Mouse (Mus musculus): ENCODE results near the gene Ankrd9. TPM values are rescaled to one million over a fixed set of nuclear protein-coding genes. Genes with fewer than 3 reads are reported as not detected.
A peak's percentile ranks its signal among the peaks of the same experiment; 100 is the strongest.

The Ankrd9 gene
- total and polyA plus RNA-seq, 3 experiments: 13.8 to 26.0 TPM; not detected in 1

- TF ChIP-seq POLR2AphosphoS2 (IDR thresholded peaks at IDR 0.05; ENCODE audit: low read length) (no peak), E2F4 (IDR thresholded peaks at IDR 0.05; ENCODE audit: borderline replicate concordance, low read depth, low read length) (no peak)
These were observed 13.3 kb downstream of the Ankrd9 start (continued) for GRCm38 (mm10) chr12:110965500-110965899.

- H3K27ac ChIP-seq (ENCODE audit: control insufficient read depth, low read depth, low read length): no peak overlapping the region
- H3K36me3 ChIP-seq (ENCODE audit: control insufficient read depth in 1 of 2, insufficient read depth in 2 of 2, low read length in 2 of 2): peaks cover 0 to 22% of the 10 kb centered on the region in 2 experiments; a peak in 2 of 4 replicates
- no peak overlapping the region for H3K9ac ChIP-seq (ENCODE audit: control insufficient read depth, low read depth, low read length, poor library complexity, severe bottlenecking)
- no peak overlapping the region for H3K4me3 ChIP-seq (ENCODE audit: control insufficient read depth in 1 of 2, insufficient read depth in 1 of 2, low read depth in 2 of 2, low read length in 2 of 2)
- H3K4me1 ChIP-seq (ENCODE audit: control insufficient read depth in 1 of 2, insufficient read depth in 2 of 2, low read length in 2 of 2): peaks cover 11 to 18% of the 10 kb centered on the region in 2 experiments
- peak; percentile 72 for DNase-seq (ENCODE audit: low read depth, low spot score)
- H3K9me3 ChIP-seq (replicated peaks; ENCODE audit: insufficient read depth, low read length): no peaks in the 10 kb centered on the region
- TF ChIP-seq BHLHE40 (IDR thresholded peaks at IDR 0.05; ENCODE audit: borderline replicate concordance, low read depth, low read length) (no peak), SIN3A (IDR thresholded peaks at IDR 0.05; ENCODE audit: low read length) (0 out of 2 replicates have a peak, but pooled peaks have one; percentile 22)
- no peaks in the 10 kb centered on the region for H3K27me3 ChIP-seq (ENCODE audit: control insufficient read depth in 1 of 2, insufficient read depth in 2 of 2, low read length in 2 of 2)
- H3K79me2 ChIP-seq (ENCODE audit: control insufficient read depth, insufficient read depth, low read length, poor library complexity): no peaks in the 10 kb centered on the region
These were observed 16.9 kb downstream of the Ankrd9 start for GRCm38 (mm10) chr12:110961973-110962372.

- H3K27me3 ChIP-seq (ENCODE audit: control insufficient read depth in 1 of 2, insufficient read depth in 2 of 2, low read length in 2 of 2): no peaks in the 10 kb centered on the region
- peaks cover 0 to 25% of the 10 kb centered on the region in 2 experiments; a peak in 2 of 4 replicates for H3K36me3 ChIP-seq (ENCODE audit: control insufficient read depth in 1 of 2, insufficient read depth in 2 of 2, low read length in 2 of 2)
- DNase-seq (ENCODE audit: low read depth, low spot score): no peak
- no peaks in the 10 kb centered on the region for H3K9me3 ChIP-seq (replicated peaks; ENCODE audit: insufficient read depth, low read length)
- no peak for TF ChIP-seq BHLHE40 (IDR thresholded peaks at IDR 0.05; ENCODE audit: borderline replicate concordance, low read depth, low read length)
- no peak for TF ChIP-seq KAT2A (conservative IDR thresholded peaks at IDR 0.05; ENCODE audit: low read depth, low read length)
- TF ChIP-seq ELF1 (IDR thresholded peaks at IDR 0.05; ENCODE audit: low read depth, low read length): peak; percentile 18; the same call in 1 of the 2 replicates
- peak in 1 of 2 experiments; percentile 42; a peak in 2 of 4 replicates for TF ChIP-seq EP300 (IDR thresholded peaks at IDR 0.05; ENCODE audit: low read depth in 1 of 2, low read length in 2 of 2)
- no peak for TF ChIP-seq TAL1 (IDR thresholded peaks at IDR 0.05; ENCODE audit: low read length)
- no peak overlapping the region for H3K4me3 ChIP-seq (ENCODE audit: control insufficient read depth in 1 of 2, insufficient read depth in 1 of 2, low read depth in 2 of 2, low read length in 2 of 2)
- H3K27ac ChIP-seq (ENCODE audit: control insufficient read depth, low read depth, low read length): peak overlapping the region; percentile 46
- H3K9ac ChIP-seq (ENCODE audit: control insufficient read depth, low read depth, low read length, poor library complexity, severe bottlenecking): no peak overlapping the region
- no peaks in the 10 kb centered on the region for H3K79me2 ChIP-seq (ENCODE audit: control insufficient read depth, insufficient read depth, low read length, poor library complexity)
- H3K4me1 ChIP-seq (ENCODE audit: control insufficient read depth in 1 of 2, insufficient read depth in 2 of 2, low read length in 2 of 2): peaks cover 15 to 25% of the 10 kb centered on the region in 2 experiments
These were observed 24.4 kb downstream of the Ankrd9 start for GRCm38 (mm10) chr12:110954351-110954991.

GRCm38 (mm10) chr12:110953900-110954299, 24.9 kb downstream of the Ankrd9 start:
- Histone ChIP-seq H3K27me3 (ENCODE audit: control insufficient read depth in 1 of 2, insufficient read depth in 2 of 2, low read length in 2 of 2) (no peaks in the 10 kb centered on the region), H3K9me3 (replicated peaks; ENCODE audit: insufficient read depth, low read length) (no peaks in the 10 kb centered on the region), H3K4me3 (ENCODE audit: control insufficient read depth in 1 of 2, insufficient read depth in 1 of 2, low read depth in 2 of 2, low read length in 2 of 2) (no peak overlapping the region), H3K9ac (ENCODE audit: control insufficient read depth, low read depth, low read length, poor library complexity, severe bottlenecking) (peak overlapping the region; percentile 26), H3K4me1 (ENCODE audit: control insufficient read depth in 1 of 2, insufficient read depth in 2 of 2, low read length in 2 of 2) (peaks cover 17 to 27% of the 10 kb centered on the region in 2 experiments), H3K36me3 (ENCODE audit: control insufficient read depth in 1 of 2, insufficient read depth in 2 of 2, low read length in 2 of 2) (peaks cover 0 to 28% of the 10 kb centered on the region in 2 experiments; a peak in 2 of 4 replicates), H3K79me2 (ENCODE audit: control insufficient read depth, insufficient read depth, low read length, poor library complexity) (no peaks in the 10 kb centered on the region), H3K27ac (ENCODE audit: control insufficient read depth, low read depth, low read length) (peak overlapping the region; percentile 91)
- peak; percentile 64 for DNase-seq (ENCODE audit: low read depth, low spot score)
- TF ChIP-seq TBP (IDR thresholded peaks at IDR 0.05; ENCODE audit: low read depth, low read length) (0 out of 2 replicates have a peak, but pooled peaks have one; percentile 42), E2F4 (IDR thresholded peaks at IDR 0.05; ENCODE audit: borderline replicate concordance, low read depth, low read length) (no peak), MXI1 (IDR thresholded peaks at IDR 0.05; ENCODE audit: low read depth, low read length) (no peak), CTCF (IDR thresholded peaks at IDR 0.05 in 2 of 3, conservative IDR thresholded peaks at IDR 0.05 in 1 of 3; ENCODE audit: control insufficient read depth in 1 of 3, insufficient read depth in 1 of 3, low read depth in 2 of 3, low read length in 3 of 3, poor library complexity in 1 of 3, severe bottlenecking in 1 of 3) (no peak), MAZ (IDR thresholded peaks at IDR 0.05; ENCODE audit: low read depth, low read length) (no peak), CHD2 (IDR thresholded peaks at IDR 0.05; ENCODE audit: low read length) (no peak), MYB (IDR thresholded peaks at IDR 0.05; ENCODE audit: low read depth, low read length) (peak; percentile 64), EP300 (IDR thresholded peaks at IDR 0.05; ENCODE audit: low read depth in 1 of 2, low read length in 2 of 2) (peak; percentile 70 to 89), POLR2AphosphoS2 (IDR thresholded peaks at IDR 0.05; ENCODE audit: low read length) (no peak), ZKSCAN1 (IDR thresholded peaks at IDR 0.05; ENCODE audit: low read depth, low read length) (peak; percentile 69; the same call in 1 of the 2 replicates), SIN3A (IDR thresholded peaks at IDR 0.05; ENCODE audit: low read length) (peak; percentile 62), ETS1 (IDR thresholded peaks at IDR 0.05; ENCODE audit: low read depth, low read length) (peak; percentile 71), MEF2A (IDR thresholded peaks at IDR 0.05; ENCODE audit: extremely low read depth, insufficient replicate concordance, low read depth, low read length, poor library complexity, severe bottlenecking) (no peak), KAT2A (conservative IDR thresholded peaks at IDR 0.05; ENCODE audit: low read depth, low read length) (no peak), TCF12 (IDR thresholded peaks at IDR 0.05; ENCODE audit: low read depth, low read length) (peak; percentile 69; the same call in 1 of the 2 replicates), CHD1 (IDR thresholded peaks at IDR 0.05; ENCODE audit: low read depth, low read length) (no peak), USF1 (IDR thresholded peaks at IDR 0.05; ENCODE audit: low read depth, low read length) (no peak), HCFC1 (IDR thresholded peaks at IDR 0.05; ENCODE audit: low read depth, low read length) (0 out of 2 replicates have a peak, but pooled peaks have one; percentile 60)
